Comparison of ENCODE assay signal across 16 mouse cellular contexts in genomic region chr19:55791293-55791692, GRCm38 (mm10). TPM values are rescaled to one million over a fixed set of nuclear protein-coding genes. Genes with fewer than 3 reads are reported as not detected.
DNase-seq lines count a peak whose midpoint lies in the region; ATAC-seq and TF ChIP-seq lines count a peak whose summit lies in the region.
"Had no signal": no experiment of that assay in that cellular context is flagged by ENCODE, and none has a peak within 500 bp of the region (broad histone marks: within the 10 kb centered on the region; RNA-seq: fewer than 3 reads in every experiment).

No protein-coding gene starts in this region.

- H3K4me3 ChIP-seq in lung, embryonic 14.5 days (ENCODE audit: low read depth, low read length) = no peak overlapping the region
- H3K4me3 ChIP-seq in heart, embryonic 15.5 days = no peak overlapping the region
- no peak overlapping the region for H3K4me3 ChIP-seq in stomach, embryonic 16.5 days (replicated peaks; ENCODE audit: low read length)
- H3K4me3 ChIP-seq: embryonic facial prominence, embryonic 12.5 days; limb, embryonic 12.5 days; neural tube, embryonic 15.5 days had no signal

- peaks cover 5% of the 10 kb centered on the region; the same call in 1 of the 2 replicates for H3K4me1 ChIP-seq in lung, embryonic 14.5 days (ENCODE audit: insufficient read depth)
- peaks cover 51% of the 10 kb centered on the region for H3K4me1 ChIP-seq in heart, embryonic 15.5 days (replicated peaks)
- peaks cover 34% of the 10 kb centered on the region for H3K4me1 ChIP-seq in stomach, embryonic 16.5 days (ENCODE audit: control insufficient read depth, insufficient read depth, low read length)

- ATAC-seq in lung, embryonic 14.5 days (ENCODE audit: insufficient read depth) = no peak
- ATAC-seq in heart, embryonic 15.5 days (replicated peaks; ENCODE audit: insufficient number of reproducible peaks, insufficient read depth, low FRiP score, low read depth) = no peak
- ATAC-seq in stomach, embryonic 16.5 days (ENCODE audit: insufficient read depth, low FRiP score) = no peak
- ATAC-seq in megakaryocyte-erythroid progenitor cell, adult 5-6 weeks (replicated peaks; ENCODE audit: low FRiP score, low TSS enrichment, poor library complexity, severe bottlenecking) = no peak
- ATAC-seq: activated CD4-positive, CD25-positive, alpha-beta regulatory T cell, adult 4 months; hindbrain, postnatal 0 days; lung, postnatal 0 days had no signal

- H3K9ac ChIP-seq in lung, embryonic 14.5 days = no peak overlapping the region
- no peak overlapping the region for H3K9ac ChIP-seq in heart, embryonic 15.5 days
- H3K9ac ChIP-seq in stomach, embryonic 16.5 days (ENCODE audit: low read length) = no peak overlapping the region
- H3K9ac ChIP-seq: embryonic facial prominence, embryonic 12.5 days; limb, embryonic 12.5 days; neural tube, embryonic 15.5 days had no signal

- H3K36me3 ChIP-seq in lung, embryonic 14.5 days (ENCODE audit: insufficient read depth) = no peaks in the 10 kb centered on the region
- H3K36me3 ChIP-seq in heart, embryonic 15.5 days = no peaks in the 10 kb centered on the region
- H3K36me3 ChIP-seq in stomach, embryonic 16.5 days (ENCODE audit: control insufficient read depth, insufficient read depth, low read length) = no peaks in the 10 kb centered on the region
- H3K36me3 ChIP-seq: neural tube, embryonic 15.5 days had no signal

- TF ChIP-seq CTCF in lung, embryonic 14.5 days (IDR thresholded peaks at IDR 0.05; ENCODE audit: low read depth) = no peak

- H3K4me2 ChIP-seq in lung, embryonic 14.5 days = no peak overlapping the region
- no peak overlapping the region for H3K4me2 ChIP-seq in heart, embryonic 15.5 days
- no peak overlapping the region for H3K4me2 ChIP-seq in stomach, embryonic 16.5 days (ENCODE audit: low read depth, low read length)
- H3K4me2 ChIP-seq: embryonic facial prominence, embryonic 12.5 days; limb, embryonic 12.5 days; neural tube, embryonic 15.5 days had no signal

- peak; percentile 45 for DNase-seq in gastrocnemius, adult 18-20 months (ENCODE audit: low spot score)
- no peak for DNase-seq in gastrocnemius, postnatal 4 days (ENCODE audit: low spot score in 2 of 2)
- DNase-seq in lung, embryonic 14.5 days = no peak
- DNase-seq in lung, postnatal 25 days (ENCODE audit: low spot score) = no peak
- DNase-seq in kidney, postnatal 36 days = no peak
- DNase-seq: cerebellum, postnatal 36 days; kidney, adult 9 months had no signal

- H3K27me3 ChIP-seq in lung, embryonic 14.5 days (ENCODE audit: insufficient read depth, low read length) = no peaks in the 10 kb centered on the region
- no peaks in the 10 kb centered on the region for H3K27me3 ChIP-seq in heart, embryonic 15.5 days
- no peaks in the 10 kb centered on the region for H3K27me3 ChIP-seq in stomach, embryonic 16.5 days (ENCODE audit: control insufficient read depth, insufficient read depth, low read length)
- H3K27me3 ChIP-seq: embryonic facial prominence, embryonic 12.5 days; limb, embryonic 12.5 days; neural tube, embryonic 15.5 days had no signal

- H3K27ac ChIP-seq in lung, embryonic 14.5 days (ENCODE audit: low read depth) = peak overlapping the region; percentile 36; the same call in 1 of the 2 replicates
- peak overlapping the region; percentile 64 for H3K27ac ChIP-seq in heart, embryonic 15.5 days
- peak overlapping the region; percentile 28 for H3K27ac ChIP-seq in stomach, embryonic 16.5 days (ENCODE audit: low read length)
- H3K27ac ChIP-seq: embryonic facial prominence, embryonic 12.5 days; hindbrain, postnatal 0 days; neural tube, embryonic 15.5 days had no signal

- 68% methylated on average over 6 of the region's 6 CpGs for WGBS in lung, embryonic 14.5 days
- WGBS in heart, embryonic 15.5 days = 60% methylated on average over 6 of the region's 6 CpGs
- WGBS in stomach, embryonic 16.5 days = 62% methylated on average over 6 of the region's 6 CpGs

- H3K9me3 ChIP-seq in lung, embryonic 14.5 days (ENCODE audit: low read depth, low read length) = no peaks in the 10 kb centered on the region
- no peaks in the 10 kb centered on the region for H3K9me3 ChIP-seq in heart, embryonic 15.5 days (replicated peaks)
- H3K9me3 ChIP-seq in stomach, embryonic 16.5 days (replicated peaks; ENCODE audit: control insufficient read depth, low read length) = no peaks in the 10 kb centered on the region
- H3K9me3 ChIP-seq: embryonic facial prominence, embryonic 12.5 days; neural tube, embryonic 15.5 days had no signal

RNA-seq across cellular contexts. Expression of gene Tcf7l2, which starts 49.7 kb away (rescaled TPM):
- 1 to 10 TPM; 6.9 to 7.8 TPM for total RNA-seq in gastrocnemius, adult 18-20 months (2021)
- total RNA-seq in gastrocnemius, postnatal 4 days (2021) = 10 to 100 TPM; 51.2 to 54.9 TPM
- polyA plus RNA-seq in lung, embryonic 14.5 days (2014; fragmentation: Nextera tagmentation; extraction: Ambion mirVana) = 57.1 and 58.5 TPM in 2 replicates
- polyA plus RNA-seq in heart, embryonic 15.5 days (2015; fragmentation: Nextera tagmentation; extraction: Ambion mirVana) = 43.2 and 48.2 TPM in 2 replicates
- polyA plus RNA-seq in stomach, embryonic 16.5 days (2015; fragmentation: Nextera tagmentation; extraction: Ambion mirVana) = 76.8 and 81.3 TPM in 2 replicates
- 4.6 and 6.4 TPM in 2 replicates for total RNA-seq in megakaryocyte-erythroid progenitor cell, adult 5-6 weeks (2014; fragmentation: Nextera tagmentation)
- total RNA-seq in megakaryocyte-erythroid progenitor cell, adult 5-6 weeks (2017) = 0.27 and 1.9 TPM in 2 replicates

Comparison
In these comparisons a context has a peak if more than half of its experiments do, and no peak if none do; other contexts are left out.
1. RNA of gene Tcf7l2, which starts 49.7 kb away (total RNA-seq): 51.2 to 54.9 TPM in gastrocnemius, postnatal 4 days; 6.9 to 7.8 TPM in gastrocnemius, adult 18-20 months and 0.27 to 6.4 TPM in megakaryocyte-erythroid progenitor cell, adult 5-6 weeks; every median in the first group is over 4 times any median in the second.
2. Peak in every context shown above with its lines, with median percentiles within 50 percentile points of each other: H3K27ac ChIP-seq.